Mouse (Mus musculus): ENCODE data around the gene Trim14. TPM values are rescaled to one million over a fixed set of nuclear protein-coding genes. Genes with fewer than 3 reads are reported as not detected.

The Trim14 gene
- total RNA-seq, 1 experiment: 0.58 TPM

DNA sequence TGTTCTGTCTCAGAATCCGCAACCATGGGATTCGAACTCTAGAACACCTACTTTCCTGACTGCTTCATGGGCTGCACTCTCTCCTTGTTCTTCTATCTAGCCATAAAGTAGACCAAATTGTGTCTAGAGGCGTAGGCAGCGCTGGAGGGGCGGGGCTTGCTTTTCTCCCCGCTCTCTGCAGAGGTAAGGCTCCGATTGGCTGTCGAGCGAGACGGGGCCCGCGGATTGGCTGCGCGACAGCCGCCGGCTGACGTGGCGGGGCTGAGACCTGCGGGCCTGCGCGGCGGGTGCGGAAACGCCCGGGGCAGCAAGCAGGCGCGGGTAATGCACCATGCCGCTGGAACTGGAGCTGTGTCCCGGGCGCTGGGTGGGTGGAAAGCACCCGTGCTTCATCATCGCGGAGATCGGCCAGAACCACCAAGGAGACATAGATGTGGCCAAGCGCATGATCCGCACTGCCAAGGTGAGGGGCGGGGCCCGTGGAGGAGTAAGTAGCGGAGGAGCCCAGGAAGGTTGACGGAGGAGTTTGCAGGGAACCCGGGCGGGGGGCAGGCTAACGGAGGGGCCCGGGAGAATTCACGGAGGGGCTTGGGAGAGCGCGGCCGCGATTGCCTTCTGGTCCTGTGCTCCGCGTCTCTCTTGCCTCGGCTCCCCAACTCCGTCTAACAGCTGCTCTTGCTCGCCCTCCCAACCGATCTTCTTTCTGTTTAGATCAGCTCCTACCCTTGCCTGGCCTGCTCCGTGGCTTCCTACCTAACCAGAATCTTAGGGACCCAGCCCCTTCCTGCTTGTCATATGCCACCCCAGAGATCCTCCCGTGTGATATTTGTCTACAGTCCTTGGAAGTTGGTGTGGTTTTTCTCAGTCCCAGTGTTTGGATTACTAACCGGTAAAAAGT lies 46.7 kb downstream of the Trim14 start, which contains the start of gene Nans:
TSS of gene Nans (plus strand) at position 221 of the 898 bp plus-strand sequence.
- peaks cover 2 to 12% of the 10 kb centered on the region in 2 experiments; a peak in 2 of 4 replicates for H3K4me1 ChIP-seq (ENCODE audit: control insufficient read depth in 2 of 2, insufficient read depth in 2 of 2, low read length in 2 of 2, poor library complexity in 1 of 2)
- TF ChIP-seq CHD2 (IDR thresholded peaks at IDR 0.05; ENCODE audit: low read depth, low read length) (no peak), HCFC1 (IDR thresholded peaks at IDR 0.05; ENCODE audit: borderline replicate concordance, insufficient read depth, low read length) (no peak; the same call in 1 of the 2 replicates), ZC3H11A (IDR thresholded peaks at IDR 0.05; ENCODE audit: borderline replicate concordance, low read depth, low read length) (no peak), MAFK (IDR thresholded peaks at IDR 0.05; ENCODE audit: insufficient read depth, low read depth, low read length) (no peak), ZNF384 (IDR thresholded peaks at IDR 0.05; ENCODE audit: low read depth, low read length) (no peak)
- DNase-seq (ENCODE audit: low read depth, low spot score): peak; percentile 95
- in situ Hi-C loops (cut with MboI; ENCODE audit: low sequenced_read_pairs in 2 of 2, unreplicated experiment in 2 of 2): no loop called here
- H3K4me3 ChIP-seq (ENCODE audit: insufficient read depth in 1 of 2, low read depth in 1 of 2, low read length in 2 of 2, poor library complexity in 1 of 2, severe bottlenecking in 1 of 2): peak within 1 kb of the TSS; percentile 85 to 89
- H3K27ac ChIP-seq (ENCODE audit: insufficient read depth, low read depth, low read length, poor library complexity, severe bottlenecking): no peak within 1 kb of the TSS
- peak within 1 kb of the TSS; percentile 84 for H3K9ac ChIP-seq (ENCODE audit: insufficient read depth, low read depth, low read length, poor library complexity, severe bottlenecking)
- peaks cover 14% of the 10 kb centered on the region for H3K36me3 ChIP-seq (ENCODE audit: control insufficient read depth, insufficient read depth, low read length, poor library complexity, severe bottlenecking)
- no peaks in the 10 kb centered on the region for H3K9me3 ChIP-seq (ENCODE audit: control insufficient read depth, insufficient read depth, low read depth, low read length)

DNA sequence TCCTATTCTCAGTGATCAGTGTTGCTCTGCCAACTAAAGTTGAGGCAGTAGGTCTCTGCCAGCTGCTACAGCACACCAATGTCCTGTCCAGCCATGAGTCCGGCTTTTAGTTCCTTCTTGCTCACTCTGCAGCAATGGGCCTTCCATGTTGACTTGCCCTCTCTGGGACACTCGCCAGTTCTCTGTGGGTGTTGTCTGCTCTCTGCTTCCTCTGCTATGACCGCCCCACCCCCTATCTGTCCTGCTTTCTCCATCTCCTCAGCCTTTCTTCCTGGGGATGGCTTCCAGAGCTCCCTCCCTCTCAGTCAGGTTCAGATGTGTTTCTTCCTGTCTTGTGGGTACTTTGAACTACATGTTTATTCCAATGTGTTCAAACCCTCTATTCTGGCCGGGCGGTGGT lies 48.6 kb downstream of the Trim14 start:
- H3K36me3 ChIP-seq (ENCODE audit: control insufficient read depth, insufficient read depth, low read length, poor library complexity, severe bottlenecking): no peaks in the 10 kb centered on the region; the same call in 1 of the 2 replicates
- no peaks in the 10 kb centered on the region for H3K9me3 ChIP-seq (ENCODE audit: control insufficient read depth, insufficient read depth, low read depth, low read length)
- DNase-seq (ENCODE audit: low read depth, low spot score): no peak
- peaks cover 2 to 14% of the 10 kb centered on the region in 2 experiments; a peak in 2 of 4 replicates for H3K4me1 ChIP-seq (ENCODE audit: control insufficient read depth in 2 of 2, insufficient read depth in 2 of 2, low read length in 2 of 2, poor library complexity in 1 of 2)
- in situ Hi-C loops (cut with MboI; ENCODE audit: low sequenced_read_pairs in 2 of 2, unreplicated experiment in 2 of 2): no loop called here
- no peak overlapping the region for H3K4me3 ChIP-seq (ENCODE audit: insufficient read depth in 1 of 2, low read depth in 1 of 2, low read length in 2 of 2, poor library complexity in 1 of 2, severe bottlenecking in 1 of 2)
- TF ChIP-seq HCFC1 (IDR thresholded peaks at IDR 0.05; ENCODE audit: borderline replicate concordance, insufficient read depth, low read length): no peak
- no peak for TF ChIP-seq CHD2 (IDR thresholded peaks at IDR 0.05; ENCODE audit: low read depth, low read length)
- TF ChIP-seq MAFK (IDR thresholded peaks at IDR 0.05; ENCODE audit: insufficient read depth, low read depth, low read length): no peak
- no peak for TF ChIP-seq ZNF384 (IDR thresholded peaks at IDR 0.05; ENCODE audit: low read depth, low read length)
- no peak for TF ChIP-seq ZC3H11A (IDR thresholded peaks at IDR 0.05; ENCODE audit: borderline replicate concordance, low read depth, low read length)
- peak overlapping the region; percentile 36; the same call in 1 of the 2 replicates for H3K9ac ChIP-seq (ENCODE audit: insufficient read depth, low read depth, low read length, poor library complexity, severe bottlenecking)
- no peak overlapping the region for H3K27ac ChIP-seq (ENCODE audit: insufficient read depth, low read depth, low read length, poor library complexity, severe bottlenecking)

- Histone ChIP-seq H3K9me3 (ENCODE audit: control insufficient read depth, insufficient read depth, low read depth, low read length) (no peaks in the 10 kb centered on the region), H3K9ac (ENCODE audit: insufficient read depth, low read depth, low read length, poor library complexity, severe bottlenecking) (peak overlapping the region; percentile 29; the same call in 1 of the 2 replicates), H3K4me1 (ENCODE audit: control insufficient read depth in 2 of 2, insufficient read depth in 2 of 2, low read length in 2 of 2, poor library complexity in 1 of 2) (peaks cover 2 to 14% of the 10 kb centered on the region in 2 experiments; a peak in 2 of 4 replicates), H3K27ac (ENCODE audit: insufficient read depth, low read depth, low read length, poor library complexity, severe bottlenecking) (peak overlapping the region; percentile 3; the same call in 1 of the 2 replicates), H3K4me3 (ENCODE audit: insufficient read depth in 1 of 2, low read depth in 1 of 2, low read length in 2 of 2, poor library complexity in 1 of 2, severe bottlenecking in 1 of 2) (no peak overlapping the region), H3K36me3 (ENCODE audit: control insufficient read depth, insufficient read depth, low read length, poor library complexity, severe bottlenecking) (no peaks in the 10 kb centered on the region)
- DNase-seq (ENCODE audit: low read depth, low spot score): peak; percentile 44
- in situ Hi-C loops (cut with MboI; ENCODE audit: low sequenced_read_pairs in 2 of 2, unreplicated experiment in 2 of 2): no loop called here
- no peak for TF ChIP-seq ZNF384 (IDR thresholded peaks at IDR 0.05; ENCODE audit: low read depth, low read length)
Observed at GRCm38 (mm10) chr4:46485696-46486417, 50.1 kb downstream of the Trim14 start.

DNA sequence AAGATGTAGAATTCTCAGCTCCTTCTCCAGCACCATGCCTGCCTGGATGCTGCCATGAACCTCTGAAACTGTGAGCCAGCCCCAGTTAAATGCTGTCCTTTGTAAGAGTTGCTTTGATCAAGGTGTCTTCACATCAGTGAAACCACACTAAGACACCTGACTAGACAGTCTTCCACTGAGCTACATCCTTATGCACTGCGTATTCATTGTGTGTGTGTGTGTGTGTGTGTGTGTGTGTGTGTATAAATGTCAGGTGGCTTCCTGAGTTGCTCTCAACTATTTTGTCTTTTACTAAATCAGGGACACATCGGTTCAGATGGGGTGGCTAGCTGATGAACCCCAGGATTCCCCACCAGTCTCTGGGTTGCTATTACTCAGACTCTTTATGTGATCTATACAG lies 56.9 kb downstream of the Trim14 start:
- H3K9ac ChIP-seq (ENCODE audit: insufficient read depth, low read depth, low read length, poor library complexity, severe bottlenecking): no peak overlapping the region
- DNase-seq (ENCODE audit: low read depth, low spot score): no peak
- no peaks in the 10 kb centered on the region for H3K9me3 ChIP-seq (ENCODE audit: control insufficient read depth, insufficient read depth, low read depth, low read length)
- in situ Hi-C loops (cut with MboI; ENCODE audit: low sequenced_read_pairs in 2 of 2, unreplicated experiment in 2 of 2): no loop called here
- no peak overlapping the region for H3K27ac ChIP-seq (ENCODE audit: insufficient read depth, low read depth, low read length, poor library complexity, severe bottlenecking)
- TF ChIP-seq ZNF384 (IDR thresholded peaks at IDR 0.05; ENCODE audit: low read depth, low read length) (no peak), ZC3H11A (IDR thresholded peaks at IDR 0.05; ENCODE audit: borderline replicate concordance, low read depth, low read length) (no peak), HCFC1 (IDR thresholded peaks at IDR 0.05; ENCODE audit: borderline replicate concordance, insufficient read depth, low read length) (no peak), MAFK (IDR thresholded peaks at IDR 0.05; ENCODE audit: insufficient read depth, low read depth, low read length) (no peak), CHD2 (IDR thresholded peaks at IDR 0.05; ENCODE audit: low read depth, low read length) (no peak)
- H3K4me3 ChIP-seq (ENCODE audit: insufficient read depth in 1 of 2, low read depth in 1 of 2, low read length in 2 of 2, poor library complexity in 1 of 2, severe bottlenecking in 1 of 2): no peak overlapping the region
- peaks cover 26% of the 10 kb centered on the region for H3K36me3 ChIP-seq (ENCODE audit: control insufficient read depth, insufficient read depth, low read length, poor library complexity, severe bottlenecking)
- peaks cover 5 to 17% of the 10 kb centered on the region in 2 experiments; a peak in 3 of 4 replicates for H3K4me1 ChIP-seq (ENCODE audit: control insufficient read depth in 2 of 2, insufficient read depth in 2 of 2, low read length in 2 of 2, poor library complexity in 1 of 2)
